Mouse (Mus musculus): Measurements from ENCODE around the gene Cc2d1a.

Cc2d1a gene

GRCm38 (mm10) chr8:84144636-84145245, 3.0 kb downstream of the Cc2d1a start:
- DNase-seq (ENCODE audit: low read depth, low spot score), result no peak
- Histone ChIP-seq H3K27me3 (ENCODE audit: control insufficient read depth, insufficient read depth, low read length, poor library complexity, severe bottlenecking) (no peaks in the 10 kb centered on the region), H3K36me3 (ENCODE audit: control insufficient read depth, insufficient read depth, low read length, poor library complexity, severe bottlenecking) (peaks cover 4% of the 10 kb centered on the region)

GRCm38 (mm10) chr8:84140838-84141237, 6.9 kb downstream of the Cc2d1a start:
- Histone ChIP-seq H3K27me3 (ENCODE audit: control insufficient read depth, insufficient read depth, low read length, poor library complexity, severe bottlenecking) (no peaks in the 10 kb centered on the region), H3K36me3 (ENCODE audit: control insufficient read depth, insufficient read depth, low read length, poor library complexity, severe bottlenecking) (peaks cover 6% of the 10 kb centered on the region)
- DNase-seq (ENCODE audit: low read depth, low spot score), result no peak

- no peaks in the 10 kb centered on the region for H3K27me3 ChIP-seq (ENCODE audit: control insufficient read depth, insufficient read depth, low read length, poor library complexity, severe bottlenecking)
- no peak for DNase-seq (ENCODE audit: low read depth, low spot score)
- H3K36me3 ChIP-seq (ENCODE audit: control insufficient read depth, insufficient read depth, low read length, poor library complexity, severe bottlenecking), result peaks cover 6% of the 10 kb centered on the region
Observed at GRCm38 (mm10) chr8:84137848-84138247, 9.9 kb downstream of the Cc2d1a start.

GRCm38 (mm10) chr8:84132225-84132624, 15.5 kb downstream of the Cc2d1a start:
- Histone ChIP-seq H3K36me3 (ENCODE audit: control insufficient read depth, insufficient read depth, low read length, poor library complexity, severe bottlenecking) (peaks cover 2% of the 10 kb centered on the region; the same call in 1 of the 2 replicates), H3K27me3 (ENCODE audit: control insufficient read depth, insufficient read depth, low read length, poor library complexity, severe bottlenecking) (no peaks in the 10 kb centered on the region)
- no peak for DNase-seq (ENCODE audit: low read depth, low spot score)

- DNase-seq (ENCODE audit: low read depth, low spot score), result no peak
- Histone ChIP-seq H3K27me3 (ENCODE audit: control insufficient read depth, insufficient read depth, low read length, poor library complexity, severe bottlenecking) (no peaks in the 10 kb centered on the region), H3K36me3 (ENCODE audit: control insufficient read depth, insufficient read depth, low read length, poor library complexity, severe bottlenecking) (peaks cover 2% of the 10 kb centered on the region; the same call in 1 of the 2 replicates)
Observed at GRCm38 (mm10) chr8:84130806-84131205, 16.9 kb downstream of the Cc2d1a start.

GRCm38 (mm10) chr8:84128277-84128676, 19.5 kb downstream of the Cc2d1a start:
- peak; percentile 21 for DNase-seq (ENCODE audit: low read depth, low spot score)
- Histone ChIP-seq H3K27me3 (ENCODE audit: control insufficient read depth, insufficient read depth, low read length, poor library complexity, severe bottlenecking) (no peaks in the 10 kb centered on the region), H3K36me3 (ENCODE audit: control insufficient read depth, insufficient read depth, low read length, poor library complexity, severe bottlenecking) (no peaks in the 10 kb centered on the region)

GRCm38 (mm10) chr8:84127202-84127901, 20.4 kb downstream of the Cc2d1a start:
- DNase-seq (ENCODE audit: low read depth, low spot score), result peak; percentile 9
- H3K27me3 ChIP-seq (ENCODE audit: control insufficient read depth, insufficient read depth, low read length, poor library complexity, severe bottlenecking), result no peaks in the 10 kb centered on the region

GRCm38 (mm10) chr8:84126742-84127141, 21.0 kb downstream of the Cc2d1a start:
- no peak for DNase-seq (ENCODE audit: low read depth, low spot score)

More at GRCm38 (mm10) chr8:84127202-84127901, 20.4 kb downstream of the Cc2d1a start:
- H3K36me3 ChIP-seq (ENCODE audit: control insufficient read depth, insufficient read depth, low read length, poor library complexity, severe bottlenecking), result no peaks in the 10 kb centered on the region

GRCm38 (mm10) chr8:84125656-84126055, 22.1 kb downstream of the Cc2d1a start, which contains the start of gene Podnl1:
TSS of gene Podnl1 (plus strand) at chr8:84125989.
- no peaks in the 10 kb centered on the region for H3K27me3 ChIP-seq (ENCODE audit: control insufficient read depth, insufficient read depth, low read length, poor library complexity, severe bottlenecking)
- H3K36me3 ChIP-seq (ENCODE audit: control insufficient read depth, insufficient read depth, low read length, poor library complexity, severe bottlenecking), result no peaks in the 10 kb centered on the region
- DNase-seq (ENCODE audit: low read depth, low spot score), result no peak

More at GRCm38 (mm10) chr8:84126742-84127141, 21.0 kb downstream of the Cc2d1a start:
- Histone ChIP-seq H3K27me3 (ENCODE audit: control insufficient read depth, insufficient read depth, low read length, poor library complexity, severe bottlenecking) (no peaks in the 10 kb centered on the region), H3K36me3 (ENCODE audit: control insufficient read depth, insufficient read depth, low read length, poor library complexity, severe bottlenecking) (no peaks in the 10 kb centered on the region)

GRCm38 (mm10) chr8:84122151-84122550, 25.6 kb downstream of the Cc2d1a start:
- no peak for DNase-seq (ENCODE audit: low read depth, low spot score)
- no peaks in the 10 kb centered on the region for H3K27me3 ChIP-seq (ENCODE audit: control insufficient read depth, insufficient read depth, low read length, poor library complexity, severe bottlenecking)
- no peaks in the 10 kb centered on the region for H3K36me3 ChIP-seq (ENCODE audit: control insufficient read depth, insufficient read depth, low read length, poor library complexity, severe bottlenecking)

GRCm38 (mm10) chr8:84115646-84116045, 32.1 kb downstream of the Cc2d1a start:
- no peaks in the 10 kb centered on the region for H3K36me3 ChIP-seq (ENCODE audit: control insufficient read depth, insufficient read depth, low read length, poor library complexity, severe bottlenecking)
- no peaks in the 10 kb centered on the region for H3K27me3 ChIP-seq (ENCODE audit: control insufficient read depth, insufficient read depth, low read length, poor library complexity, severe bottlenecking)
- DNase-seq (ENCODE audit: low read depth, low spot score), result no peak

- peaks cover 1% of the 10 kb centered on the region; the same call in 1 of the 2 replicates for H3K36me3 ChIP-seq (ENCODE audit: control insufficient read depth, insufficient read depth, low read length, poor library complexity, severe bottlenecking)
- no peak for DNase-seq (ENCODE audit: low read depth, low spot score)
- no peaks in the 10 kb centered on the region for H3K27me3 ChIP-seq (ENCODE audit: control insufficient read depth, insufficient read depth, low read length, poor library complexity, severe bottlenecking)
Observed at GRCm38 (mm10) chr8:84106216-84107040, 41.3 kb downstream of the Cc2d1a start.

GRCm38 (mm10) chr8:84105676-84106075, 42.1 kb downstream of the Cc2d1a start:
- no peak for DNase-seq (ENCODE audit: low read depth, low spot score)
- H3K36me3 ChIP-seq (ENCODE audit: control insufficient read depth, insufficient read depth, low read length, poor library complexity, severe bottlenecking), result peaks cover 1% of the 10 kb centered on the region; the same call in 1 of the 2 replicates
- H3K27me3 ChIP-seq (ENCODE audit: control insufficient read depth, insufficient read depth, low read length, poor library complexity, severe bottlenecking), result no peaks in the 10 kb centered on the region

- DNase-seq (ENCODE audit: low read depth, low spot score), result peak; percentile 98
Observed at GRCm38 (mm10) chr8:84104697-84105609, 42.8 kb downstream of the Cc2d1a start, which contains the start of gene Dcaf15. TSS of gene Dcaf15 (minus strand) at chr8:84104768.

More at GRCm38 (mm10) chr8:84104697-84105609, 42.8 kb downstream of the Cc2d1a start, which contains the start of gene Dcaf15:
- peaks cover 1% of the 10 kb centered on the region; the same call in 1 of the 2 replicates for H3K36me3 ChIP-seq (ENCODE audit: control insufficient read depth, insufficient read depth, low read length, poor library complexity, severe bottlenecking)
- H3K27me3 ChIP-seq (ENCODE audit: control insufficient read depth, insufficient read depth, low read length, poor library complexity, severe bottlenecking), result no peaks in the 10 kb centered on the region

Measured in splenic B cell, adult 2 months (primary cell).